Mouse (Mus musculus) cerebellum, adult 8-10 months (tissue): ENCODE results near the gene Akt2.

ENCODE experiments used
- DNase-seq: peaks from one replicate; pipeline ENCODE4 v3.0.0; 2022

Akt2 gene

DNA sequence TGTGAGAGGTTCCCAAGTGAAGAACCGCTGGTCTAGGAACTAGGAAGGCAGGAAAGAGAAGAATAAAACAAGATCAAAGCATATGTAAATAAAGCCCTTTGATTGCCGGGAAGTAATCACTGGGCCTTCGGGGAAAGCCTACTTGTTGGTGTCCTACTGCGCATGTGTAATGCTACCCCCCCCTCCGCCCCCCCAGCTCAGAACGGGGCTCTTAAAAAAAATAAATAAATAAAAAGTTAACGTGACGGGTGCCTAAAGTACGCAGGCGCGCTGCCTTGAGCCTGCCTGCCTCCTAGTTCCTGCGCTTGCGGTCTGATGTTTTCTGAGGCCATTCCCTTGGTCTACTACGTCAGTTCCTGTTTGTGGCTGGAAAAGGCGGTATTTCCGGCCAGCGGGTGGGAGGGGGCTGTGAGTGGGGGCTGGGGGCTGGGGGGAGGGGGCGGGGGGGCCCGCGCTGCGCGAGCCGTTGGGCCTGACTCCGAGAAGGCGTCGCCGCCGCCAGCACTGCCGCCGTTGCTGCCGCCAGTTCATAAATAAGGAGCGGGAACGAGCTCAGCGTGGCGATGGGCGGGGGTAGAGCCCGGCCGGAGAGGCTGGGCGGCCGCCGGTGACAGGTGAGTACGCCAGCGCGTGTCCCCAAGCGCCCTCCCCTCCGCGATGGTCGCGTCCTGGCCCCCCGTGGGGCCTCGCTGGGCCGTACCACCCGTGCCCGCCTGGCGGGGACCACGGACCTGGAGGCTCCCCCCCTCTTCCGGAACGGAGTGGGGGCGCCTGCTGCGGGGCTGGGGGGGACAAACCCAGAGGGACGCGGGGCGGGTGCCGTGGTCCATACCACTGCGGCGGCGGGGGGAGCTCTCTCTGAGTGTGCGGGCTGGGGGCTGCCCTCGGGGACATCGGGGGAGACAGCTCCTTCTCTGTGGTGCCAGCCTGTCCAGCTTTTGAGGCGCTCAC, at the start of gene Akt2:
Gene Akt2, plus strand, starts transcription at position 287 of the 951 bp plus-strand sequence.
- DNase-seq, result peak; percentile 97

GRCm38 (mm10) chr7:27541922-27542321, 49.4 kb upstream of the Akt2 start:
- DNase-seq, result no peak

GRCm38 (mm10) chr7:27542392-27543033, 48.8 kb upstream of the Akt2 start:
- DNase-seq, result peak; percentile 81

GRCm38 (mm10) chr7:27543065-27543464, 48.3 kb upstream of the Akt2 start:
- DNase-seq, result no peak

DNA sequence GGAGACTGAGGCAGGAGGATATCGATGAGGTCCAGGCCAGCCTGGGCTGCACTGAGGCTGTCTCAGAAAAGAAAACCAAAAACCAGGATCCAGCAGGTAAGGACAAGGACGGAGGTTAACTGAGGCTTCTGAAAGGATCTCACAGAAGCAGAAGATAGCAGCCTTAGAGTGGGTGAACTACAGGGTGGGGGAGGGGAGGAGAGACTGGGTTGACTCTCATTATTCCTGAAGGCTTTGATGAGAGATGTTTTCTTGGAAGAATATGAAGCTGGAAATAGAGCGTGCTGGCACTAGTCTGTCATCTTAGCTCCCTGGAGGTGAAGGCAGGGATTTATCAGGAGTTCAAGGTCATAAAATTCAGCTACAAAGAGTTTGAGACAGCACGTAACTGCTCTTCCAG, 47.5 kb upstream of the Akt2 start:
- no peak for DNase-seq

GRCm38 (mm10) chr7:27544675-27545370, 46.5 kb upstream of the Akt2 start:
- DNase-seq, result no peak

DNA sequence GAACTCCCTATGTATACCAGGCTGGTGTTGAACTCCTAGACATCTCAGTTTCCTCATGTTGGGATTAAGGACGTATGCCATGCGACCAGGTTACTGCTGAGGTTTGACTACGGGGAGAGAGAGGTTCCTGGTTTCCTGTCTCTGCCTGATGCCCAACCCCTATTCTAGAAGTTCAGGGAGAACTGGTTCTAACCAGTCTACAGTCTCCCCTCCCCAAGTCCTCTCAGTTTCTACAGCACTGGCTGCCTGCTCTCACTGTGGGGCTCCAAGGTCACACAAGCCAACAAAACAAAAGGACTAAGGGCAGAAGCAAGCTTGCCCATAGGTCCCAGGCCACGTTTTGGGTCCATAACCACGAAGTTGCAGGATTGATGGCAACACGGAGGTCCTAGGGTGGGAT, 41.8 kb upstream of the Akt2 start:
- DNase-seq, result no peak

- DNase-seq, result no peak
Measured at GRCm38 (mm10) chr7:27552070-27552469, 39.3 kb upstream of the Akt2 start.

- DNase-seq, result peak; percentile 95
Measured at GRCm38 (mm10) chr7:27552931-27553513, 38.3 kb upstream of the Akt2 start, which contains the start of the genes Pld3 and 2310022A10Rik. TSS of gene Pld3 (minus strand) at chr7:27553218. TSS of gene 2310022A10Rik (plus strand) at chr7:27553233.

DNA sequence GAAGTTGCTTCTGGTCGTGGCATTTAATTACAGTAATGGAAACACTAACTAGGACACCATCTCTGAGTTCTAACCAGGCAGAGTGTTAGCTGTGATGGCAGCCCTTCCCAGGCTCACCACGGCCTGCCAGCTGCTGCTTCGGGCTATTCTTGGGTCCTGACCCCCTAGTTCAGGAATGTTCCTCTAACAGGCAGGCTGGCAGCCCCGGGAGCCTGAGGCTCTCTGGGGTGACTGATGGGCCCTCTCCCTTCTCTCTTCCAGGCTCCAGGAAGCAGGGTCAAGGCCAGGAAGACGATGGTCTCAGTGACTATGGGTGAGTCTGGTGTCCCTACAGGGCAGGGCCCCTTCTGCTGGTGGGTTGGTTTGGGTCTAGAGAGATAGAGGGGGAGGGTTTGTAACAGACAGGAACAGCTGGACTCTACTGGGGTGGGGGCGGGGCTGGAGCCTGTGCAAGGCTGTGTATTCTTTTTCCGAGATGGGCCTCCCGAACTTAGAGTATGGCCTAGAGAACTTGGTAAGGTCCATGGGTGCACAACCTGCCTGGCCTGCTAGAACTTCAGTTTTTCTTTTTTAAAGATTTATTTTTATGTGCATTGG, 31.0 kb upstream of the Akt2 start:
- DNase-seq, result no peak

GRCm38 (mm10) chr7:27560978-27561377, 30.4 kb upstream of the Akt2 start:
- DNase-seq, result no peak

GRCm38 (mm10) chr7:27569580-27570224, 21.6 kb upstream of the Akt2 start:
- no peak for DNase-seq

- DNase-seq, result no peak
Measured at GRCm38 (mm10) chr7:27572133-27572532, 19.2 kb upstream of the Akt2 start.

- DNase-seq, result no peak
Measured at GRCm38 (mm10) chr7:27574124-27574880, 17.1 kb upstream of the Akt2 start.

DNA sequence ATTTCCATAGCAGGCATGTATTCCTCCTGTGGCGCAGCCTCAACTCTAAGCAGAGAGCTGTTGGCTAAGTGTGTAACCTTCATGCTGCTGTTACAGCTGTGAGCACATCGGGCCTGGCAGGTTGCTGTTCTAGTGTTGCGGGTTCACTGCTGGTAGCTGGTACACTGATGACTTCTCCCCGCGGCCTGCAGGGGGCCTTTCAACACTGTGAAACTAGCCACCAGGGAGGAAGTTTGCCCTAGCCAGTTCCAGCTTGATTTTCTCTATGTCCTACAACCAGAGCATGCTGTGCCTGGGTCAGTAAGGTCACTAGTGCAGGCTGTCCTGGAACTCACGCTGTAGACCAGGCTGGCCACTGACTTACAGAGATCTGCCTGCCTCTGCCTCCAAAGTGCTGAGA, 14.4 kb upstream of the Akt2 start:
- DNase-seq, result peak; percentile 58

- no peak for DNase-seq
Measured at GRCm38 (mm10) chr7:27577589-27577988, 13.8 kb upstream of the Akt2 start.

GRCm38 (mm10) chr7:27578465-27578864, 12.9 kb upstream of the Akt2 start:
- DNase-seq, result no peak

- no peak for DNase-seq
Measured at GRCm38 (mm10) chr7:27580380-27581174, 10.8 kb upstream of the Akt2 start.

- no peak for DNase-seq
Measured at GRCm38 (mm10) chr7:27586861-27587260, 4.5 kb upstream of the Akt2 start.

- DNase-seq, result no peak
Measured at GRCm38 (mm10) chr7:27587741-27588140, 3.6 kb upstream of the Akt2 start.
